Mouse (Mus musculus): ENCODE measurements around the gene Bud31.
"Not testable (repeated sequence)": the region's sequence is repeated elsewhere in the genome, so short reads cannot be mapped to it uniquely, and the experiment has no call there.

Bud31 gene

DNA sequence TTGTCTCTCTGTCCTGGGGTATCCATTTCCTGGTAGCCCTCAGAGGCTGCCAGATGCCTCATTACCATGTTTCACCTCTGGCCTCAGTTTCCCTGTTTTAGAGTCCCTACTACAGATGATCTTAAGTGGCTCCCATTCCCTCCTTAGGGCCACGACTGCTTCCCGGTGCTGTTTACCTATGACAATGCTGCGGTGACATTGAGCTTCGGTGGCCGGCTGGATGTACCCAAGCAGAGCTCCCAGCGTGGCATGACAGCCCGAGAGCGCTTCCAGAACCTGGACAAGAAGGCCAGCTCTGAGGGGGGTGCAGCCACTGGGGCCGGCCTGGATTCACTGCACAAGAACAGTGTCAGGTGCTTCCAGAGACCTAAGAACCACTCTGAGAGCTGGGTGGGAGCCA is 13.6 kb upstream of the Bud31 start:
- DNase-seq (ENCODE audit: extremely low read depth, low read depth): no peak

GRCm38 (mm10) chr5:145129124-145129523 is 11.0 kb upstream of the Bud31 start:
- DNase-seq (ENCODE audit: extremely low read depth, low read depth): no peak

- DNase-seq (ENCODE audit: extremely low read depth, low read depth): not testable (repeated sequence)
Observed at GRCm38 (mm10) chr5:145129773-145130172, 10.4 kb upstream of the Bud31 start.

DNA sequence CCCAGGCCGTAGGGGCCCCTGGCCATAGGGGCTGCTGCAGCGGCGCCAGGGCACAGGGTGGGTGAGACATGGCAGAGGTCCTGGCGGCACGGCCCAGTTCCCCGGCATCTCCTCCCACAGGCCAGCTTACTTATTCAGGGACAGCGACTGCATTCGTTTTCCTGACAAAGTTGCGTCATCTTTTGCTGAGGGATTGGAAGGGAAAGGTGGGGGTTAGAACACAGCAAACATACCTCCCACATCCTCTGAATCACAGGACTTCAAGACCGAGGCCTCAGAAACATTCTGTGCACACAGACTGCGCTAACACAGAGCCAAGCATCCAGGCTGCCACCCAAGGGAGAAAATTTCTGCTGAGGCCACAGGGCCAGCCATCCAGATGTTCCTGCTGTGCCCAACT is 10.0 kb upstream of the Bud31 start:
- DNase-seq (ENCODE audit: extremely low read depth, low read depth): no peak

DNA sequence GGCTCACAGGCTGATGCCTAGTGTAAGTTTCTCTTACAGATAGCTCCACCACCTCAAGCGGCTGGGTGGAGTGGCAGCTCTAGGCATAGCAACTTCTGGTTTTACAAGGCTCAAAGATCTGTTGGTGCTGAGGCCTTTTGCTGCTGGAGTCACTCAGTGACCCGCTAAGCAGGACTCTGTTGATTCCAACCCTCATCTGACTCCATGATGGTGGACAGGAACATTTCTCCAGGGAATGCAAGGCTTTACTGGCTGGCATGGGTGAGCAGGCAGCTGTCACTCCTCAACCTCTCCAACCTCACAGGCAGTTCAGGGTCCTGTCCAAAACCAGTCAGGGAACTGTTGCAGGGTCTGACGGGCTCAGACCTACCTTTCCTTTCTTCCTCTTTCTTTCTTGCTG is 9.2 kb upstream of the Bud31 start:
- no peak for DNase-seq (ENCODE audit: extremely low read depth, low read depth)

DNA sequence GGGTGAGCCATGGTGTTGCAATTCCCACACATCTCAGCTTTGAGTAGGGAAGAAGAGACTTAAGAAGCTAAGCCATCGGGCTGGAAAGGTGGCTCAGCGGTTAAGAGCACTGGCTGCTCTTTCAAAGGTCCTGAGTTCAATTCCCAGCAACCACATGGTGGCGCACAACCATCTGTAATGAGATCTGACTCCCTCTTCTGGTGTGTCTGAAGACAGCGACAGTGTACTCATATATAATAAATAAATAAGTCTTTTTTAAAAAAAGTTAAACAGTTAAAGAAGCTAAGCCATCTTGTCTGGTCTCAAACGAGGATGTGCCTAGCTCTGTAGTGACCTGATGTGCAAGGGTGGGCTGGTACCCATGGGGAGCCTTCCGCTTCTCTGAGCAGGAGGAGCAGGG is 6.9 kb upstream of the Bud31 start:
- not testable (repeated sequence) for DNase-seq (ENCODE audit: extremely low read depth, low read depth)

GRCm38 (mm10) chr5:145138836-145139235 is 1.3 kb upstream of the Bud31 start:
- no peak for DNase-seq (ENCODE audit: extremely low read depth, low read depth)

DNA sequence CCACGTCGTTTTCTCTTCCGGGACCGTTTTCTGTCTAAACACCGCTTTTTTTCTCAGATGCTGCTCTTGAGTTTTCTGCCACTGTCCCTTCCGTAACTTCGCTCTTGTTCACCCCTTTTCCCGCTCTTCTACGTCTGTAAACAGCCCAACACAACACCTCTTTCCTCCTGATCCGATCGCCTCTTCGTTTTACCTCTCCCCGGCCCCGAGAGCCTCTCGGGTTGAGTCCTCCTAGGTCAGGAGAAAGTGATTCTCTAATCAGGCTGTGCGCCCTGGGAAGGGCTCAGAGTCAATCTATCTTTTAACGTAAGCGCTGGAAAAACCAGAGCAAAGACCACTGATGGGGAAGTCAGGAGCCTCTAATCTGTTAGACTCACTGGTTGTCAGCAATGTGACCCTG is 449 bp downstream of the Bud31 start:
- no peak for DNase-seq (ENCODE audit: extremely low read depth, low read depth)

DNA sequence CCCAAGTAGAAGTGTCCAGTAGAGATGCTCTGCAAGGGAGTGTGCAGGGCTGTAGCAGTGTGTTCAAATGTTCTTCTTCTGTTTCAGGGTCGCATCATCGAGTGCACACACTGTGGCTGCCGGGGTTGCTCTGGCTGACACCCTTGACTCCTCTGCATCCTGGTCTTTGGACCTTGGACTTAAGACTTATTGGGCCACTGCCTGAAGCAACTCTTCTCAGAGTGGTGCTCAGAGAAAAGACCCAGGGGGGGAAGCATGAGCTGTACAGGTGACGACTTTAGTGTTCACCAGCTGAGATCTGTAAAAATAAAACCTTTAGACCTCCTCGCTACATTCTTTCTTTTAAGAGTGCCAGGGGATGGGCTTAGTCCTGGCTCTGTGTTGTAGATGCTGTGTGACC is 7.6 kb downstream of the Bud31 start:
- no peak for DNase-seq (ENCODE audit: extremely low read depth, low read depth)

- DNase-seq (ENCODE audit: extremely low read depth, low read depth): peak; percentile 17
Observed at GRCm38 (mm10) chr5:145149294-145149693, 9.1 kb downstream of the Bud31 start.

DNA sequence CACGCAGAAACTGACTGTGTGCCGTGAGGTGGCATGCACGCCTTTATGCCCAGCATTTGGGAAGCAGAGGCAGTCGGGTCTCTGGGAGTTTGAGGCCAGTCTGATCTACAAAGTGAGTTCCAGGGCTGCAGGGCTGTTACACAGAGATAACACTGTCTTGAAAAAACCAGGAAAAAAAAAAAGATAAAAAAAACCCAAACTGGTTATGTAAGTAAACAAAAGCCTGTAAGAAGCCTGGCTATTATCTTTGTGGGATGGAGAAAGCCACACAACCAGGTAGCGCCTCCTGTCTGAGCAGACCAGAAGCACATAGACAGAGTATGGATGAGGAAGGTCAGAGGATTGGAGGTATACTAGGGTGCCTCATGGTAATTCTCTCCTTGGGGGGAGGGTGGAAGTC is 12.5 kb downstream of the Bud31 start:
- DNase-seq (ENCODE audit: extremely low read depth, low read depth): peak; percentile 46

DNA sequence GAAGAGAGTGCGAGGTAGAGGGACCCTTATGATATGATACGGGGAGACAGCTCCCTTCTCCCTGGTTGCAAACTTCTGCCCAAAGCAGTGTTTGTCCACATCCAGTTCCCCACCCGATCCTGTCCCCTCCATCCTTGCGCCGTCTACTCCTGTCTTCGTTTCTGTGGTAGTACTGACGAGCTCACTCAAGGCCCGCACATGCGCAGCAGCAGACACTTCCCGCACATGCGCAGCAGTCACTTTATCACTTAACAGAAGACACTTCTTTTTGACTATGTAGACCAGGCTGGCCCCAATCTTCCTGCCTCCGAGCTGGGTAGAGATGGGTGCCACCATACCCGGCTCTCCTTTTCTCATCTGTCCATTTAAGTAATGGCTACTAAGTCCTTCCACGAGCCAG is 21.2 kb downstream of the Bud31 start:
- no peak for DNase-seq (ENCODE audit: extremely low read depth, low read depth)

DNA sequence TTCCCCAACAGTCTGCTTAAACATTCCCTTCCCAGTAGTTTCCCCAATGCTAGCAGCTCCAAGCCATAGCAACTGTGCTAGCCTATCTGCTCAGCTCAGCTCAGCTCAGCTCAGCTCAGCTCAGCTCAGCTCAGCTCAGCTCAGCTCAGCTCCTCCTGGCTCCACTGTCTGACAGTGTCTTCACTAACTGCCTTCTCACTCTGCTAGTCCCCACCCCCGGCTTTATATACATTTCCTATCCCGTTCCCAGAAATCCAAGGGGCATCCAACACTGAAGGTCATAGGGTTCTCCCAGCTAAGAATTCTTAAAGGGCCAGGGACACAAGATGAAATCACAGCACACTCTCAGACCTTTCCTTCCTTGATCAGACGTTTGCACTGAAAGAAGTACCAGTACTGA is 24.5 kb downstream of the Bud31 start:
- DNase-seq (ENCODE audit: extremely low read depth, low read depth): no peak

DNA sequence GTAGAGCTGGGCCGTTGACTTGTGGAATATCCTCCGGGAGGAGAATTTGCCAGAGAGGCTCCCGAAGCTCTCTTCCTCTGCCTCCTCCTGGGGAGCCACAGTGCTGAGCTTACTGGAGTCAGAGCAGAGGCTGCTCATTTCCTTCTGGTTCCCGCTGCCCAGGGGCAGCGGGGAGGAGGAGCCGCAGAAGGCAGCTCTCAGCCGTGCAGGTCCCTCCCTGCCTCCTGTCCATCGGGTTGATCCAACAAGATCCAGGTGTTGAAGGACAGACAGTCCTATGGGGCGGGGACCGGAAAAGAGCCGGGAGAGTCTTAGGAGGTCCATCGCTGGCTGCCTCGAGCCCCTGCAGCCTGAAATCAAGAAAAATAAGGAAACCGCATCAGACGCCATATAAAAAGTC is 25.0 kb downstream of the Bud31 start:
- no peak for DNase-seq (ENCODE audit: extremely low read depth, low read depth)

DNA sequence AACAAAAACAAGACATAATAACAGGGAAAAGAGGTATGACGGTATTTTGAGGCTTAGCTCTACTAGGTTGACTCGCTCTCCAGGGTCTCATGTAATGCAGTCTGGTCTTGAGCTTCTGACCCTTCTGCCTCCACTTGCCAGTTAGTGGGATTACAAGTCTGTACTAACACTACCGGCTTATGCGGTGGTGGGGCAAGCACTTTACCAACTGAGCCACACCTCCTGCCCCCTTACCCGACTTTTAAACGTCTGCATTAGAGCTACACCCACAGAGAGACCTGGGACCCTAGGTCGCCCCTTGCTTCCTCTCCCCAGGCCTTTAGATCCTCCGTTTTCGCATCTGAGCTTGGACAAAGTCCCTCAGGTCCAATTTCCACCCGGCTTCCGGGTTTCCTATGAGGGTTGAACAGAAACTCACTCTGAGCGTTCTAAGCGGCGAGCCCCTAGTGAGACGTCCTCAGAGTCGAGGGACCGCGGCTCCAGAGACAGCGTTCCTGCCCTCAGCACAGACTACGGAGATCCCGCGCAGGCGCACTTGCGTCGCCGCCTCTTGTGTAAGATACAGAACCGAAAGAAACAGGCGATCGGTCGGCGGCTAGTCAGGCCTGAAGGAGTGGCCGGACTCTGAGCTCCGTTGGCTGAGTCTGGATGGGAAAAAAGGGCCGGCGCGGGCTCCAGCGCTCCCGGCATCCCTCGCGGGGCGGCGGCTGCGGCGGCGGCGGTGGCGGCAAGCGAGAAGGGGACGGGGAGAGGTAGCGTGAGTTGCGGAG is 26.6 kb downstream of the Bud31 start, which contains the start of the genes Ptcd1 and Cpsf4:
Gene Ptcd1 (minus strand): TSS at position 573 of the 770 bp plus-strand sequence.
Gene Cpsf4 (plus strand): TSS at position 678 of the 770 bp plus-strand sequence.
- DNase-seq (ENCODE audit: extremely low read depth, low read depth): peak; percentile 97

DNA sequence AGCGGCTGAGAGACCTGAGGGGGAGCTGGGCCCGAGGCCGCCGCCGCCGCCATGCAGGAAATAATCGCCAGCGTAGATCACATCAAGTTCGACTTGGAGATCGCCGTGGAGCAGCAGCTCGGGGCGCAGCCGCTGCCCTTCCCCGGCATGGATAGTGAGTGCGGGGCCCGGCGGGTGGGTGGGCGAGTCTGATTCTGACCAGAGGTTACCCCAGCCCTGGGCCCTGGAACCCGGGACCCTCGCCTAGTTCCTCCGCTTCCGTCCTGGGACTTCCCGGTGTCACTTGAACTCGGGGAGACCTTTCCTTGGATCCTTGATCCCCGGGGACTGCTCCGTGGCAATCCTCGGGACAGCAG is 27.1 kb downstream of the Bud31 start:
- DNase-seq (ENCODE audit: extremely low read depth, low read depth): no peak

DNA sequence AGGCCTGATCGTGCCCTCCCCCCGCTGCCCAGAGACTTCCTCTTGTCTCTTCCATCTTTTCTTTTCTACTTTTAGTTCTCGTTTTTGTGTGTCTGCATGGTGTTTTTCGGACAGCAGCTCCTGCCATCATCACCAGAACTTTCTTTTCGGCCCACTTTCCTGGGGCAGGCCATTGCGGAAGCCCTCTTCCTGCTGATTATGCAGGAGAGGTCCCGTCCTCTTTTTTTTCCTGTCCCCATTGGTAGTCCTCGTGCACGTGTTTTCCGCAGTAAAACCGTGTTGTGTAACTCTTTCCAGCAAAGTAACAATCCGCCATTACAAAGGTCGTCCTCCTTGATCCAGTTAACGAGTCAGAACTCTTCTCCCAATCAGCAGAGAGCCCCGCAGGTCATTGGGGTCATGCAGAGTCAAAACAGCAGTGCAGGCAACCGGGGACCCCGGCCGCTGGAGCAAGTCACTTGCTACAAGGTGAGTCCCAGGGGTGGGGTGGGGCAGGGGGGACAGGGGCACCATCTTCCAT is 38.4 kb downstream of the Bud31 start:
- DNase-seq (ENCODE audit: extremely low read depth, low read depth): no peak

- no peak for DNase-seq (ENCODE audit: extremely low read depth, low read depth)
Observed at GRCm38 (mm10) chr5:145185244-145185643, 45.1 kb downstream of the Bud31 start.

GRCm38 (mm10) chr5:145189416-145189815 is 49.3 kb downstream of the Bud31 start:
- DNase-seq (ENCODE audit: extremely low read depth, low read depth): no peak

- no peak for DNase-seq (ENCODE audit: extremely low read depth, low read depth)
Observed at GRCm38 (mm10) chr5:145190373-145190772, 50.2 kb downstream of the Bud31 start.

DNA sequence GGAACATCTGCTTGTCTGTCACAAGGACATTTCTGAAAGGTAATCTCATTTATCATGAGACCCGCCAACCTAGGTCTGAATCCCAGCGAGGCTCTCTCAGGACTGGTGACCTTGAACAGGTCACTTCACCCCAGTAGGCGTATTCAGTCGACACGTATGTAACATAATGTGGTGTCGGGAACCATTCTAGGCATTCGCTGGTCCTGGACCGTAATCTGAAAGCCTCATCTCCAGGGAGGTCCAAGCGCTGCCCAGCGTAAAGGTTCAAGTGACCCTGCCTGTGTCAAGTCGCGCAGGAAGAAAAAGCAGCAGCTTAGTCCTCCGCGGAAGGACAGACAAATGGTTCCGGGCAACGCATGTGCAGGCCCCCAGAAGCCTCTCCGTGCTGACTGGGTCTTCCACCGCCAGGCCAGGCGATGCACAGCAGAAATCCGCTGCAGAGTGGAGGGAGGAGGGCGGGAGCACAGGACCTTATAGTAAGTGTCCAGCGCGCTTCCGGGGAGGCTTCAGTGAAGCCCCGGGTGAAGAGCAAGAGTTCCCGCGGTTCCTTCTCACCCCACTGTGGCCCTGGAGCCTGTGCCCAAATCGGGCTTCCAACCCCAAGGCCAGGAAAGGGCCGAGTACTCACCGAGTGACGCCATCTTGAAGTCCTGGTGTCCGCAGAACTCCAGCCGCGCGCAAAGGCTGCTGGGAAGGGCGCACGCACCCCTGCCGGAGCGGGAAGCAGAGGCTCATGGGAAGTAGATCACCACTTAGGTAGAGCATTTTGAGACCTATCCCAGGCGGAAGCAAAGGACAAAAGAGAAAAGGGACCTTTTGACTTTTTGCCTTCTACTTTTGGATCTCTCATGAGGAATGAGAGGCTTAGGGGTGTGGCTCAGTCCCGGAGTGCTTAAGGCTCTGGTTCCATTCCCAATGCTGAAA is 51.0 kb downstream of the Bud31 start:
- peak; percentile 71 for DNase-seq (ENCODE audit: extremely low read depth, low read depth)

DNA sequence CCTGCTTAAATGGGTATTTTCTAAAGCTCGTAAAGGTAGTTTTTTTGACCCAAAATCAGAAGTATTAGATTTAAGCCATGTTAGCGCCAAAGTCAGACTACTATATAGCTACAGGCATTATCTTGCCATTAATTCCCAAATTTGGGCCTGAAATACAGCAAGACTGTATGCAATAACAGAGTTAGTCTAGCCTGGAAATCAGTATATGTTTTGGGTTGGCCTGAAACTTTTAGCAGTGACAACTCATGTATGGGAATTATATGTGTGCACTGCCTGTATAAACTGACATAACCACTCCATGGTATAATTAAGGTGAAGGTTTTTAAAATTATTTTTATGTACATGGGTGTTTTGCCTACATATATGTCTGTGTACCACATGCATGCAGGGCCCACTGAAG is 51.8 kb downstream of the Bud31 start, which contains the start of gene Atp5j2:
Gene Atp5j2 (minus strand): TSS at position 101 of the 400 bp plus-strand sequence.
- no peak for DNase-seq (ENCODE audit: extremely low read depth, low read depth)

Measured in MEL-GATA-1-ER (cell line).